Mouse (Mus musculus) liver, embryonic 14.5 days (tissue): ENCODE results near the gene Ssh3.

Experiments used
- CTCF ChIP-seq: IDR thresholded peaks from 2 replicates; pipeline ENCODE4 v1.5.1; 2016; ENCODE audit warnings: antibody characterized with exemption, low read depth, control low read depth
- EP300 ChIP-seq: IDR thresholded peaks from 2 replicates; pipeline ENCODE4 v1.6.1; 2016; ENCODE audit warnings: antibody characterized with exemption, low read depth

DNA sequence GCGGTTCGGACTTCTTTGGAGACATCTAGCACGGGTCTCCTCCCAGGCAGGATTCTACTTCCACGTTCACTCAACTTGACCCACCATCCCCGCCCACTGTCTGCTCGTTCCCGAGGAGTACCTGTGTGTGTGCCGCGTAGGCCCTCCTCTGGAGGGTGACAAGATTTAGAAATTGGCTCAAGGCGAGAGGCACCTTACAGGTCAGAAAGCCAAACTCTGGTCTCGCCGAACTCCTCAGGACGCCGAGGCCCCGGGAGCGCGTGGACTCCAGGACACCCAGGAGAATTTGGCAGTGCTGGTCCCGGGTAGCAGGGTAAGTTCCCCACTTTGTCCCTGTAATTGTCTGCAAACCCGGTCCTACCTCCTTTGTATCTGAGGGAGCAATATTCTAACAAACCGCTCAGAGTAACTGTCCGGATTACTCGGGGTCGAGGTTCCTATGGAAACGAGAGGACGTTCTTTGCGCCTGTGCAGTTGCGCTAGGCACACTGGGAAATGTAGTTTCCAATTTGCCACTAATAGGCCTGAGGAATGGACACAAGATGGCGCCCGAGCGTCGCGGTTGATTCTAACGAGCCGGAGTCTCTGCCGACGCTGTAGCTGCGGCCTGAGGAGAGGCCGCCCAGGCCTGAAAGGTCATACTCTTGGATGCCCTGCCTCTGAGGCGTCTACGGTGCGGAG lies 11.6 kb downstream of the Ssh3 start:
- TF ChIP-seq CTCF (peak; percentile 96), EP300 (no peak)
